25 mouse cellular contexts compared by ENCODE assay signal in genomic region chr17:71088154-71088521, GRCm38 (mm10).
DNase-seq lines count a peak whose midpoint lies in the region; ATAC-seq and TF ChIP-seq lines count a peak whose summit lies in the region.
"Had no signal": no experiment of that assay in that cellular context is flagged by ENCODE, and none has a peak within 500 bp of the region (broad histone marks: within the 10 kb centered on the region; RNA-seq: fewer than 3 reads in every experiment).

No protein-coding gene starts in this region.

- H3K36me3 ChIP-seq in liver, adult 2 months (ENCODE audit: control insufficient read depth, insufficient read depth, low read length), result no peaks in the 10 kb centered on the region
- H3K36me3 ChIP-seq in liver, embryonic 12.5 days, result no peaks in the 10 kb centered on the region
- H3K36me3 ChIP-seq in lung, embryonic 16.5 days (ENCODE audit: control insufficient read depth, insufficient read depth, low read length), result no peaks in the 10 kb centered on the region
- no peaks in the 10 kb centered on the region for H3K36me3 ChIP-seq in intestine, postnatal 0 days (ENCODE audit: control insufficient read depth, insufficient read depth)
- H3K36me3 ChIP-seq: embryonic facial prominence, embryonic 13.5 days; forebrain, embryonic 10.5 days; forebrain, embryonic 15.5 days; midbrain, embryonic 13.5 days had no signal

- peaks cover 24% of the 10 kb centered on the region for H3K4me1 ChIP-seq in liver, adult 2 months (ENCODE audit: control insufficient read depth, insufficient read depth, low read length)
- H3K4me1 ChIP-seq in liver, embryonic 12.5 days, result peaks cover 30% of the 10 kb centered on the region
- peaks cover 19% of the 10 kb centered on the region for H3K4me1 ChIP-seq in lung, embryonic 16.5 days (replicated peaks; ENCODE audit: control insufficient read depth, insufficient read depth, low read length)
- H3K4me1 ChIP-seq in intestine, postnatal 0 days (replicated peaks; ENCODE audit: control insufficient read depth, insufficient read depth, low read length), result no peaks in the 10 kb centered on the region; the same call in 1 of the 2 replicates
- H3K4me1 ChIP-seq in cerebellum, adult 2 months (ENCODE audit: control insufficient read depth, insufficient read depth, low read length), result no peaks in the 10 kb centered on the region
- H3K4me1 ChIP-seq: embryonic facial prominence, embryonic 13.5 days; forebrain, embryonic 15.5 days; midbrain, embryonic 13.5 days had no signal

- no peaks in the 10 kb centered on the region for H3K79me2 ChIP-seq in liver, adult 2 months (ENCODE audit: control insufficient read depth, insufficient read depth, low read length)

- TF ChIP-seq POLR2A in liver, adult 2 months (IDR thresholded peaks at IDR 0.05; ENCODE audit: extremely low read depth, insufficient read depth, low read length), result no peak
- TF ChIP-seq POLR2A in cerebellum, adult 2 months (IDR thresholded peaks at IDR 0.05; ENCODE audit: borderline replicate concordance, insufficient read depth, low read length), result no peak

- no peaks in the 10 kb centered on the region for H3K27me3 ChIP-seq in liver, adult 2 months (ENCODE audit: control insufficient read depth, insufficient read depth, low read length)
- H3K27me3 ChIP-seq in liver, embryonic 12.5 days (replicated peaks), result no peaks in the 10 kb centered on the region
- no peaks in the 10 kb centered on the region for H3K27me3 ChIP-seq in lung, embryonic 16.5 days (ENCODE audit: control insufficient read depth, insufficient read depth, low read depth, low read length)
- H3K27me3 ChIP-seq in intestine, postnatal 0 days (replicated peaks; ENCODE audit: control insufficient read depth, insufficient read depth, low read length), result no peaks in the 10 kb centered on the region
- H3K27me3 ChIP-seq in cerebellum, adult 2 months (ENCODE audit: control insufficient read depth, insufficient read depth, low read length), result no peaks in the 10 kb centered on the region
- H3K27me3 ChIP-seq: embryonic facial prominence, embryonic 13.5 days; forebrain, embryonic 15.5 days; heart, embryonic 13.5 days; megakaryocyte, embryonic 14.5 days; midbrain, embryonic 13.5 days; Patski had no signal

- H3K9me3 ChIP-seq in liver, embryonic 12.5 days (replicated peaks), result no peaks in the 10 kb centered on the region
- H3K9me3 ChIP-seq in lung, embryonic 16.5 days (ENCODE audit: control insufficient read depth, low read length), result no peaks in the 10 kb centered on the region
- no peaks in the 10 kb centered on the region for H3K9me3 ChIP-seq in intestine, postnatal 0 days (ENCODE audit: control insufficient read depth)
- H3K9me3 ChIP-seq: embryonic facial prominence, embryonic 13.5 days; forebrain, embryonic 10.5 days; forebrain, embryonic 15.5 days; heart, embryonic 13.5 days; megakaryocyte, embryonic 14.5 days; midbrain, embryonic 13.5 days had no signal

- DNase-seq in liver, adult 2 months (ENCODE audit: extremely low read depth, low read depth, low spot score), result peak; percentile 88
- no peak for DNase-seq in lung, adult 18-20 months
- no peak for DNase-seq in adrenal gland, postnatal 25 days
- DNase-seq in cerebellum, adult 2 months, result no peak
- DNase-seq: adrenal gland, postnatal 10 days; cerebellum, adult 11 months; cerebellum, adult 9-11 months; heart, postnatal 10 days; layer of hippocampus, postnatal 36 days; left cerebral cortex, postnatal 4 days; right cerebral cortex, postnatal 14 days; thymus, adult 18-20 months; thymus, postnatal 36 days had no signal

- H3K9ac ChIP-seq in liver, adult 2 months (ENCODE audit: low read depth, low read length), result peak overlapping the region; percentile 78
- H3K9ac ChIP-seq in liver, embryonic 12.5 days, result no peak overlapping the region
- no peak overlapping the region for H3K9ac ChIP-seq in lung, embryonic 16.5 days (ENCODE audit: low read length)
- no peak overlapping the region for H3K9ac ChIP-seq in intestine, postnatal 0 days (ENCODE audit: low read depth, low read length)
- H3K9ac ChIP-seq: embryonic facial prominence, embryonic 13.5 days; forebrain, embryonic 15.5 days; heart, embryonic 13.5 days; hindbrain, embryonic 14.5 days; midbrain, embryonic 13.5 days had no signal

- ATAC-seq in liver, embryonic 12.5 days, result no peak
- no peak for ATAC-seq in lung, embryonic 16.5 days (ENCODE audit: low read depth)
- ATAC-seq in intestine, postnatal 0 days, result peak; percentile 64
- ATAC-seq: forebrain, embryonic 15.5 days; midbrain, embryonic 13.5 days; Patski had no signal

- WGBS in liver, adult 2 months, result 30% methylated on average over 3 of the region's 3 CpGs
- 82% methylated on average over 3 of the region's 3 CpGs for WGBS in liver, embryonic 12.5 days (ENCODE audit: insufficient replicate concordance)
- WGBS in lung, embryonic 16.5 days, result 74% methylated on average over 3 of the region's 3 CpGs
- WGBS in intestine, postnatal 0 days, result 55% methylated on average over 3 of the region's 3 CpGs
- 94% methylated on average over 3 of the region's 3 CpGs for WGBS in cerebellum, adult 2 months

- H3K4me3 ChIP-seq in liver, adult 2 months (ENCODE audit: insufficient read depth, low read depth, low read length), result no peak overlapping the region
- no peak overlapping the region for H3K4me3 ChIP-seq in liver, embryonic 12.5 days
- H3K4me3 ChIP-seq in lung, embryonic 16.5 days (ENCODE audit: low read length), result no peak overlapping the region
- no peak overlapping the region for H3K4me3 ChIP-seq in intestine, postnatal 0 days (ENCODE audit: low read depth, low read length)
- no peak overlapping the region for H3K4me3 ChIP-seq in cerebellum, adult 2 months (replicated peaks; ENCODE audit: insufficient read depth, low read depth, low read length)
- H3K4me3 ChIP-seq: embryonic facial prominence, embryonic 13.5 days; forebrain, embryonic 10.5 days; forebrain, embryonic 15.5 days; heart, embryonic 13.5 days; megakaryocyte, embryonic 14.5 days; midbrain, embryonic 13.5 days had no signal

- no peak for TF ChIP-seq CTCF in liver, adult 2 months (IDR thresholded peaks at IDR 0.05; ENCODE audit: low read depth, low read length)
- no peak for TF ChIP-seq CTCF in intestine, postnatal 0 days (IDR thresholded peaks at IDR 0.05; ENCODE audit: low read depth)
- TF ChIP-seq CTCF in cerebellum, adult 2 months (IDR thresholded peaks at IDR 0.05; ENCODE audit: borderline replicate concordance, insufficient read depth, low read depth, low read length), result no peak

- H3K27ac ChIP-seq in liver, adult 2 months (replicated peaks; ENCODE audit: insufficient read depth, low read depth, low read length), result peak overlapping the region; percentile 98
- H3K27ac ChIP-seq in liver, embryonic 12.5 days, result no peak overlapping the region; the same call in 1 of the 2 replicates
- peak overlapping the region; percentile 84 for H3K27ac ChIP-seq in lung, embryonic 16.5 days (ENCODE audit: low read length)
- peak overlapping the region; percentile 83 for H3K27ac ChIP-seq in intestine, postnatal 0 days (ENCODE audit: low read depth, low read length)
- no peak overlapping the region for H3K27ac ChIP-seq in cerebellum, adult 2 months (ENCODE audit: insufficient read depth, low read length)
- H3K27ac ChIP-seq: embryonic facial prominence, embryonic 13.5 days; forebrain, embryonic 10.5 days; forebrain, embryonic 15.5 days; heart, embryonic 13.5 days; hindbrain, embryonic 14.5 days; kidney, postnatal 0 days; midbrain, embryonic 13.5 days had no signal

- H3K4me2 ChIP-seq in liver, embryonic 12.5 days, result no peak overlapping the region
- no peak overlapping the region for H3K4me2 ChIP-seq in lung, embryonic 16.5 days (ENCODE audit: low read depth, low read length)
- H3K4me2 ChIP-seq in intestine, postnatal 0 days (replicated peaks; ENCODE audit: low read depth), result no peak overlapping the region
- H3K4me2 ChIP-seq: embryonic facial prominence, embryonic 13.5 days; forebrain, embryonic 15.5 days; heart, embryonic 13.5 days; hindbrain, embryonic 14.5 days; midbrain, embryonic 13.5 days had no signal

Comparison
In these comparisons a context has a peak if more than half of its experiments do, and no peak if none do; other contexts are left out.
1. H3K27ac ChIP-seq: peak in liver, adult 2 months (single experiment), lung, embryonic 16.5 days (single experiment) and intestine, postnatal 0 days (single experiment); none in liver, embryonic 12.5 days (single experiment) and cerebellum, adult 2 months (single experiment).